Mouse (Mus musculus): ENCODE results near the gene Dusp13.
A peak's percentile ranks its signal among the peaks of the same experiment; 100 is the strongest.

The Dusp13 gene

GRCm38 (mm10) chr14:21746846-21747245 lies 4.1 kb downstream of the Dusp13 start:
- no peak for DNase-seq

- DNase-seq = no peak
These were observed 4.7 kb downstream of the Dusp13 start for GRCm38 (mm10) chr14:21746251-21746650.

GRCm38 (mm10) chr14:21745149-21745548 lies 5.8 kb downstream of the Dusp13 start:
- DNase-seq = no peak

- DNase-seq = no peak
These were observed 6.8 kb downstream of the Dusp13 start for GRCm38 (mm10) chr14:21744169-21744568.

GRCm38 (mm10) chr14:21742441-21742840 lies 8.5 kb downstream of the Dusp13 start:
- no peak for DNase-seq

GRCm38 (mm10) chr14:21741786-21742185 lies 9.2 kb downstream of the Dusp13 start:
- peak; percentile 73 for DNase-seq

GRCm38 (mm10) chr14:21741314-21741713 lies 9.7 kb downstream of the Dusp13 start:
- no peak for DNase-seq

GRCm38 (mm10) chr14:21740345-21740744 lies 10.6 kb downstream of the Dusp13 start:
- no peak for DNase-seq

GRCm38 (mm10) chr14:21733131-21733905 lies 17.7 kb downstream of the Dusp13 start:
- DNase-seq = no peak

GRCm38 (mm10) chr14:21729936-21730335 lies 21.0 kb downstream of the Dusp13 start:
- DNase-seq = no peak

GRCm38 (mm10) chr14:21729031-21729732 lies 21.8 kb downstream of the Dusp13 start:
- no peak for DNase-seq

- no peak for DNase-seq
These were observed 28.8 kb downstream of the Dusp13 start for GRCm38 (mm10) chr14:21722021-21722698.

- DNase-seq = no peak
These were observed 30.4 kb downstream of the Dusp13 start for GRCm38 (mm10) chr14:21720430-21721205.

GRCm38 (mm10) chr14:21719646-21720383 lies 31.2 kb downstream of the Dusp13 start:
- no peak for DNase-seq

GRCm38 (mm10) chr14:21714486-21714885 lies 36.5 kb downstream of the Dusp13 start, which contains the start of gene Dupd1:
TSS of gene Dupd1 (minus strand) at chr14:21714576.
- DNase-seq = no peak

GRCm38 (mm10) chr14:21711231-21711630 lies 39.8 kb downstream of the Dusp13 start:
- no peak for DNase-seq

- no peak for DNase-seq
These were observed 41.4 kb downstream of the Dusp13 start for GRCm38 (mm10) chr14:21709545-21709944.

GRCm38 (mm10) chr14:21706759-21707571 lies 44.0 kb downstream of the Dusp13 start:
- DNase-seq = no peak

GRCm38 (mm10) chr14:21705462-21705861 lies 45.5 kb downstream of the Dusp13 start:
- no peak for DNase-seq

- no peak for DNase-seq
These were observed 47.7 kb downstream of the Dusp13 start for GRCm38 (mm10) chr14:21703255-21703654.

GRCm38 (mm10) chr14:21702691-21703090 lies 48.3 kb downstream of the Dusp13 start:
- no peak for DNase-seq

All from thymus, postnatal 25 days (tissue).